Mouse (Mus musculus) liver, adult 2 months (tissue): Measurements from ENCODE around the gene Cd248. TPM values are rescaled to one million over a fixed set of nuclear protein-coding genes. Genes with fewer than 3 reads are reported as not detected.

Source experiments
- DNase-seq: peaks from one replicate; pipeline ENCODE4 v3.0.0-alpha.2; 2011; ENCODE audit warnings: low read depth, low spot score; ENCODE audit errors: extremely low read depth
- H3K27ac ChIP-seq: fragments of 200-500 bp; replicated peaks from 2 replicates; pipeline ENCODE4 v1.5.1; 2012; ENCODE audit warnings: low read depth, mild to moderate bottlenecking, control low read depth, inconsistent platforms, low read length; ENCODE audit not compliant: insufficient read depth
- H3K27me3 ChIP-seq: fragments of 200-500 bp; 2 replicates; pipeline ENCODE4 v1.6.1; 2012; ENCODE audit warnings: mild to moderate bottlenecking, moderate library complexity, low read length, inconsistent platforms; ENCODE audit not compliant: control insufficient read depth, insufficient read depth
- H3K36me3 ChIP-seq: fragments of 200-500 bp; 2 replicates; pipeline ENCODE4 v1.6.1; 2012; ENCODE audit warnings: low read length, inconsistent platforms; ENCODE audit not compliant: control insufficient read depth, insufficient read depth
- H3K4me1 ChIP-seq: fragments of 200-500 bp; 2 replicates; pipeline ENCODE4 v1.6.1; 2011; ENCODE audit warnings: low read length; ENCODE audit not compliant: control insufficient read depth, insufficient read depth
- H3K4me3 ChIP-seq: fragments of 200-500 bp; 2 replicates; pipeline ENCODE4 v1.5.1; 2011; ENCODE audit warnings: low read depth, mild to moderate bottlenecking, control low read depth, low read length, moderate library complexity; ENCODE audit not compliant: insufficient read depth
- H3K79me2 ChIP-seq: fragments of 200-500 bp; 2 replicates; pipeline ENCODE4 v1.6.1; 2012; ENCODE audit warnings: inconsistent platforms, mild to moderate bottlenecking, low read length, moderate library complexity; ENCODE audit not compliant: control insufficient read depth, insufficient read depth
- H3K9ac ChIP-seq: fragments of 200-500 bp; 2 replicates; pipeline ENCODE4 v1.6.1; 2012; ENCODE audit warnings: low read depth, mild to moderate bottlenecking, control low read depth, inconsistent platforms, low read length
- CTCF ChIP-seq: fragments of 200-500 bp; IDR thresholded peaks from 2 replicates; pipeline ENCODE4 v1.5.1; 2011; ENCODE audit warnings: low read depth, low read length, control low read depth
- POLR2A ChIP-seq: fragments of 200-500 bp; IDR thresholded peaks from 2 replicates; pipeline ENCODE4 v1.6.1; 2011; ENCODE audit warnings: low read length, control low read depth; ENCODE audit not compliant: insufficient read depth; ENCODE audit errors: extremely low read depth
- WGBS: fragments of 180-500 bp; shearing (Covaris S2); methylation state at CpG from one replicate; pipeline ENCODE4 v1.1.7; 2018; 5-methylcytosine and 5-hydroxymethylcytosine counted together
- polyA plus RNA-seq: library from polyadenylated mRNA; depleted of rRNA; stranded (reverse); fragments of >200 nt; gene quantifications from 2 replicates; pipeline ENCODE4 v1.2.3, GENCODE M21; 2012
- total RNA-seq: library from RNA; depleted of rRNA; stranded (reverse); fragments of >200 nt; gene quantifications from 2 replicates; pipeline ENCODE4 v1.2.3, GENCODE M21; 2014

Gene Cd248
- total and polyA plus RNA-seq, 2 experiments: 0.18 to 0.98 TPM

DNA sequence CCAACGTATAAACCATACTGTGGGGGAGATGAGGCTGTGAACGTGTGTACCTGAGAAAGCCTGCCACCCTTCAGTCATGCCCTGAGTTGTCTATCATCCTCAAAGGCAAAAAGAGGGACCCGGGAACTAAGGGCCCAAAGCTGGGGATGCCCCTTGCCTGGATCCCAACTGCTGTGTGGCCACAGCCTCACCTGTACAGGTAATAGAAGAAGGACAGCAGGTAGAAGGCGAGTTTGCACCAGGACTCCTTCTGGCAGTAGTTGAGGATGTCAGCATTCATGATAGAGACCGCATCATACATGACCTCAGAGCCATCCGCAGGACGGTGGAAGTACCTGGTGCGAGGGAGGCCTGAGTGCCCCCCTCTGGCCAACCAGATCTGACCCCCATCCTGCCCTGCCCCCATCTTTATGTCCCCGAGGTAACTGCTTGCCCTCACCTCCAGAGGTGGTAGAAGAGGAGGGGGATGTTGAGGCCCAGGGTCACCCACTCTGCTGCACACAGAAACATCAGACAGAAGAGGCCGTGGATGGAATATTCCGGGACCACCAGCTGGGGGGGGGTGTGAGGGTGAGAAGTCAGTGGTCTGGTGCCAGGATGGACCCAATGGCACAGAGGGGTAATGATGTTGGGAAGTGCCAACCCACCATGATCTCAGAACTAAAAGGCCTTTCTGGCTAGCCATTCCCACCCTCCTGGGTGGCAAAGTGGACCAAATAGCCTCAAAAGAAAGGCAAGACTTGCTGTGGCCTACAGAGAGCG, 25.8 kb downstream of the Cd248 start:
- 78% methylated on average over 12 of the region's 12 CpGs for WGBS

DNA sequence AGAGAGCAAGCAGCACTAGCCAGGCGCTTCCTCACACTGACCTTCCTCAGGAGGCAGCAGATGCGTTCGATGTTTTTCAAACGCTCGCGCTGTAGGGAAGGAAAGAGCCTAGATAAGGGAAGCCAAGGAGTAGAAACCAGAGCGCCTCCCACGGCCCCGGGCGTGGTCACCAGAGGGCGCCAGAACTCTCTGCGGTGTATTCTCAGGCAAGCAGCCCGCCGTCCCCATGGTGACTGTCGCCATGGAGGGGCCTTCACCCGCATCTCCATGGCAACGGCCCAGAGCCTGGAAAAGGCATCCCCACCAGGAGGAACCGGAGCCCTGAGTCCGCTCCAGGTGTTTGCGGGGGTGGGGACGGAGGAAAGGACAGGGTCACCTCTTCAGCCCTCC, 26.4 kb downstream of the Cd248 start:
- Histone ChIP-seq H3K4me1 (peaks cover 2% of the 10 kb centered on the region; the same call in 1 of the 2 replicates), H3K4me3 (no peak overlapping the region), H3K79me2 (no peaks in the 10 kb centered on the region), H3K27me3 (no peaks in the 10 kb centered on the region), H3K27ac (no peak overlapping the region), H3K9ac (no peak overlapping the region), H3K36me3 (no peaks in the 10 kb centered on the region)
- peak; percentile 86 for TF ChIP-seq CTCF
- no peak for TF ChIP-seq POLR2A
- WGBS: 1% methylated on average over 21 of the region's 21 CpGs
- DNase-seq: peak; percentile 44

More for the DNA sequence above, 25.8 kb downstream of the Cd248 start:
- peaks cover 6% of the 10 kb centered on the region; the same call in 1 of the 2 replicates for H3K4me1 ChIP-seq
- no peaks in the 10 kb centered on the region for H3K79me2 ChIP-seq
- no peak overlapping the region for H3K4me3 ChIP-seq
- H3K27ac ChIP-seq: no peak overlapping the region
- H3K27me3 ChIP-seq: no peaks in the 10 kb centered on the region
- H3K9ac ChIP-seq: no peak overlapping the region
- DNase-seq: no peak
- no peaks in the 10 kb centered on the region for H3K36me3 ChIP-seq
- TF ChIP-seq POLR2A (no peak), CTCF (no peak)

DNA sequence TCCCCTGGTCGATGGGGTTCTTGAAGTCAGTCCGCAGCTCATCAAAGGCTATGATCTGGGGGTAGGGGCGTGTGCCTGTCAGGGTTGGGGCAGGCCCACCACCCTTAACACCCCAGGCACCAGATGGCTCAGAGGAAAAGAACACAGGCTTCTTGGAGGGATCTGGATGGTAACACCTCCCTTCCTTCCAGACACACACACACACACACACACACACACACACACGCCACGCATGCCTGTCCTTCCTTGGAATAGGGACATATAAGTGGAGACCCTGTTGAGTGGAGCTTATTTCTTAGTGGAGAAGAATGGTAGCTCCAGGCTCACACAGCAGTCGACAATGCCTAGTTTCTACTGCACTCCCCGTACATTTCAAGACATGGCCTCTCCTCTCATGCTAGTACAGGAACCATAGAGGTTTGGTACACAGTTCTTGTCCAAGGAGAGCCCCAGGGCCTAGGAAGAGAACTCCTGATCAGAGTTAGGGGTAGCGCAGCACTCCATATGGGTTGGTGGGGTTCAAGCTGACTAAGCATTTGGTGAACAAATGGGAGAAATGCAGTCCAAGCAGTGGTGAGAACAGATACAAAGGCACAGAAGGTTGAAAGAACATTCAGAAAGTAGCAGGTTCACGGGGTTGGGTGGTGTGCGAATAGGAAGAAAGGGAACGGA, 27.0 kb downstream of the Cd248 start:
- H3K36me3 ChIP-seq: no peaks in the 10 kb centered on the region
- H3K79me2 ChIP-seq: no peaks in the 10 kb centered on the region
- no peak overlapping the region for H3K4me3 ChIP-seq
- no peak for DNase-seq
- H3K27ac ChIP-seq: no peak overlapping the region
- WGBS: 43% methylated on average over 11 of the region's 11 CpGs
- peaks cover 1% of the 10 kb centered on the region; the same call in 1 of the 2 replicates for H3K4me1 ChIP-seq
- TF ChIP-seq CTCF (no peak), POLR2A (no peak)
- H3K9ac ChIP-seq: no peak overlapping the region
- no peaks in the 10 kb centered on the region for H3K27me3 ChIP-seq

DNA sequence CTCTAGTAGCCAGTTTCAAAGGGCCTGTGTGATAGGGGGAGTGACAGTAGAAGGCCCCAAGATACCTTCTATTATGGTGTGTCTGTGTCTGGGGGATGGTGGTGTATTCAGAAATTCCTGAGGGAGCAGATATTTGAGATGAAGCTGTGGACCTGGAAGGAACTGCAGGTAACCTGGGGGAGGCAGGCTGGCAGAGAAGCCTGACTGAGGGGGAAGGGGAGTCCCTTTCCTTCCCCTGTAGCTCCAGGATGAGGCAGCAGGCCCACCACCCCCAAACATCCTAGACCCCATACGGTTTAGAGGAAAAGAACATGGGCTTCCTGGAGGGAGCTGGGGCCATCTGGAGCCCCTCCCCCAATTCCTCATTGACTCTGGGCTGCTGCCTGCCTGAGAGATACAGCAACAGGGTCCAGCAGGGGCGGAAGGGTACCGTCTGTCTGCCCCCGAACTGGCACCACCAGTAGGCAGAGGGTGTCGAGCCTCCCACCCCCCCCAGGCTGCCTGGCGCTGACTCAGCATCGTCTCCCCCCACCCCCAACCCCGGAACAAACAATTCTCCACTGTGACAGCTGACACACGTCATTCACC, 28.1 kb downstream of the Cd248 start:
- no peak for TF ChIP-seq POLR2A
- TF ChIP-seq CTCF: no peak
- no peaks in the 10 kb centered on the region; the same call in 1 of the 2 replicates for H3K36me3 ChIP-seq
- no peak overlapping the region for H3K9ac ChIP-seq
- H3K4me3 ChIP-seq: no peak overlapping the region
- 7% methylated on average over 9 of the region's 9 CpGs for WGBS
- H3K4me1 ChIP-seq: peaks cover 1% of the 10 kb centered on the region; the same call in 1 of the 2 replicates
- no peaks in the 10 kb centered on the region for H3K27me3 ChIP-seq
- H3K79me2 ChIP-seq: no peaks in the 10 kb centered on the region
- no peak for DNase-seq
- no peak overlapping the region for H3K27ac ChIP-seq

DNA sequence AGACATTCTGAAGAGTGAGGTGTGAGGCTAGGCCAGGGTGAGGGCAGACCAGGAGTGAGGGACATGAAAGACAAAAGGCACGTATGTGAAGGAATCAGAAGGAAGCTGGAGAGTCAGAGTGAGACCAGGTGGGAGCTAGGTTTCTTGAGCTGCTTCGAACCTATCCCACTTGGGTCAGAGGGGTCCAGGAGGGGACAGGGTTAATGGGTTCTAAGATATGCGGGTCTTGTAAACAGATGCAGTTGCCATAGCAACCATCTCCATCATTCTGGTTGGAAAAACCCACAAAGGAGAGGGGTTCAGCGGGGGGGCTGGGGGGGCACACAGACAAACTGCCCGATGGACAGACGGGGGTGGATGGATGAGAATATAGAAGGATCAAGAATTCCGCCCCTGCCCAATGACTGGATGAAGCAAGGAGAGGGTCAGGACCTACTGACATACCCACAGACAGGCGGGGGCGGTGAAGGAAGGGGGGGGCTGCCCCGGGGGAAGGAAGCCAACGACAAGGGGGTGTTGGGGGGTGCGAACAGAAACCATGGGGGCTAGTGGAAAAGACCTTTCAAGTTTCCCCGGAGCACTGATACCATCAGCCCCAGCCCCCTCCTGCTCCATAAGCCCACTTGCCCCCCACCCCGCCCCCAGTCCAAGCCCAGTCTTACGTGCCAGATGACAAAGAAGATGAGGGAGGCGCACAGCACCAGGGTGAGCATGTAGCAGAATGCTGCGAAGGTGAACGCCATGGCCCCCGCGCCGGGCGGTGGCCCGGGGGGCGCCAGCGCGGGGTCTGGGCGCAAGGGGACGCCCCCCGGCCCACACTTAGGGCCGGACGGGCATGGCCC, 29.9 kb downstream of the Cd248 start:
- peaks cover 1% of the 10 kb centered on the region; the same call in 1 of the 2 replicates for H3K4me1 ChIP-seq
- no peak overlapping the region; the same call in 1 of the 2 replicates for H3K4me3 ChIP-seq
- 12% methylated on average over 26 of the region's 31 CpGs for WGBS
- H3K27ac ChIP-seq: no peak overlapping the region
- TF ChIP-seq CTCF (no peak), POLR2A (no peak)
- peaks cover 12% of the 10 kb centered on the region for H3K36me3 ChIP-seq
- DNase-seq: no peak
- no peaks in the 10 kb centered on the region for H3K27me3 ChIP-seq
- H3K9ac ChIP-seq: peak overlapping the region; percentile 37; the same call in 1 of the 2 replicates
- H3K79me2 ChIP-seq: no peaks in the 10 kb centered on the region
